ENCODE assay signal across 23 mouse cellular contexts in genomic region chr12:70196341-70196740, GRCm38 (mm10). TPM values are rescaled to one million over a fixed set of nuclear protein-coding genes. Genes with fewer than 3 reads are reported as not detected.
DNase-seq lines count a peak whose midpoint lies in the region; ATAC-seq lines count a peak whose summit lies in the region.
"Had no signal": no experiment of that assay in that cellular context is flagged by ENCODE, and none has a peak within 500 bp of the region (broad histone marks: within the 10 kb centered on the region; RNA-seq: fewer than 3 reads in every experiment).

No protein-coding gene starts in this region.

- H3K27me3 ChIP-seq in heart, embryonic 11.5 days (ENCODE audit: control insufficient read depth, insufficient read depth, low read length), result no peaks in the 10 kb centered on the region
- H3K27me3 ChIP-seq: embryonic facial prominence, embryonic 13.5 days; forebrain, embryonic 13.5 days; hindbrain, embryonic 12.5 days had no signal

- no peaks in the 10 kb centered on the region for H3K9me3 ChIP-seq in heart, embryonic 11.5 days (replicated peaks; ENCODE audit: control insufficient read depth, low read length)
- H3K9me3 ChIP-seq: embryonic facial prominence, embryonic 13.5 days; forebrain, embryonic 13.5 days; hindbrain, embryonic 12.5 days had no signal

- H3K4me1 ChIP-seq in heart, embryonic 11.5 days (ENCODE audit: control insufficient read depth, insufficient read depth, low read length), result no peaks in the 10 kb centered on the region
- H3K4me1 ChIP-seq: embryonic facial prominence, embryonic 13.5 days had no signal

- no peak for ATAC-seq in heart, embryonic 11.5 days (replicated peaks; ENCODE audit: insufficient number of reproducible peaks, low FRiP score, low TSS enrichment)
- ATAC-seq in megakaryocyte-erythroid progenitor cell, adult 5-6 weeks (replicated peaks; ENCODE audit: low FRiP score, low TSS enrichment, poor library complexity, severe bottlenecking), result no peak
- ATAC-seq: forebrain, embryonic 13.5 days; hindbrain, postnatal 0 days had no signal

- H3K4me3 ChIP-seq in heart, embryonic 11.5 days (ENCODE audit: low read depth, low read length), result no peak overlapping the region
- H3K4me3 ChIP-seq: embryonic facial prominence, embryonic 13.5 days; forebrain, embryonic 13.5 days; gastrocnemius, adult 2 months; hindbrain, embryonic 12.5 days had no signal

- H3K36me3 ChIP-seq in heart, embryonic 11.5 days (ENCODE audit: control insufficient read depth, insufficient read depth, low read length), result 0 out of 2 replicates have a peak, but pooled peaks cover 5% of the 10 kb centered on the region
- H3K36me3 ChIP-seq: hindbrain, embryonic 12.5 days had no signal

- H3K4me2 ChIP-seq in heart, embryonic 11.5 days, result no peak overlapping the region
- H3K4me2 ChIP-seq: embryonic facial prominence, embryonic 13.5 days; forebrain, embryonic 13.5 days; hindbrain, embryonic 12.5 days had no signal

- 84% methylated on average over 5 of the region's 5 CpGs for WGBS in heart, embryonic 11.5 days (ENCODE audit: insufficient replicate concordance)

- peak; percentile 31 to 75 for DNase-seq in adrenal gland, adult (ENCODE audit: inconsistent age in 2 of 2, low spot score in 1 of 2)
- DNase-seq in adrenal gland, adult 18-20 months (ENCODE audit: low spot score in 2 of 2), result no peak
- peak; percentile 33 for DNase-seq in heart, adult 11 months
- DNase-seq in adrenal gland, postnatal 25 days, result peak; percentile 42
- DNase-seq in kidney, postnatal 25 days, result no peak
- DNase-seq: cerebellum, adult 18-20 months; cerebellum, adult 9-11 months; cerebellum, postnatal 36 days; gastrocnemius, adult 2 months; gastrocnemius, postnatal 25 days; heart, postnatal 10 days; heart, postnatal 4 days; kidney, adult 11 months had no signal

- H3K9ac ChIP-seq in heart, embryonic 11.5 days (ENCODE audit: low read depth, low read length), result no peak overlapping the region
- H3K9ac ChIP-seq: embryonic facial prominence, embryonic 13.5 days; forebrain, embryonic 13.5 days; hindbrain, embryonic 12.5 days had no signal

- no peak overlapping the region for H3K27ac ChIP-seq in heart, embryonic 11.5 days (ENCODE audit: low read depth, low read length)
- H3K27ac ChIP-seq: embryonic facial prominence, embryonic 13.5 days; forebrain, embryonic 13.5 days; gastrocnemius, adult 2 months; hindbrain, embryonic 12.5 days; hindbrain, postnatal 0 days had no signal

RNA-seq across cellular contexts. Expression of gene Pygl, which starts 34.9 kb away (rescaled TPM):
- total RNA-seq in adrenal gland, adult 18-20 months (2021), result 100 to 1,000 TPM; 140 to 317 TPM
- 34.7 and 42.3 TPM in 2 replicates for polyA plus RNA-seq in heart, embryonic 11.5 days (2014; fragmentation: Nextera tagmentation; extraction: Ambion mirVana)
- total RNA-seq in adrenal gland, postnatal 25 days (2021), result 82.2 and 92.3 TPM in 2 replicates
- total RNA-seq in megakaryocyte-erythroid progenitor cell, adult 5-6 weeks (2014; fragmentation: Nextera tagmentation), result 15.8 and 27.6 TPM in 2 replicates
- total RNA-seq in megakaryocyte-erythroid progenitor cell, adult 5-6 weeks (2017), result 32.5 and 34.3 TPM in 2 replicates

RNA-seq across cellular contexts. Expression of gene Abhd12b, which starts 42.4 kb away (rescaled TPM):
- not detected for total RNA-seq in adrenal gland, adult 18-20 months (2021)
- polyA plus RNA-seq in heart, embryonic 11.5 days (2014; fragmentation: Nextera tagmentation; extraction: Ambion mirVana), result not detected in 2 replicates
- total RNA-seq in adrenal gland, postnatal 25 days (2021), result not detected in 2 replicates
- total RNA-seq in megakaryocyte-erythroid progenitor cell, adult 5-6 weeks (2014; fragmentation: Nextera tagmentation), result not detected in 2 replicates
- not detected in 2 replicates for total RNA-seq in megakaryocyte-erythroid progenitor cell, adult 5-6 weeks (2017)
- total RNA-seq: ES-E14; gastrocnemius, adult 2 months; gastrocnemius, postnatal 25 days; granulocyte monocyte progenitor cell, adult 5-6 weeks; heart, postnatal 10 days; heart, postnatal 4 days; hindbrain, postnatal 0 days had no signal
- polyA plus RNA-seq: forebrain, embryonic 13.5 days; heart, embryonic 14.5 days; hindbrain, embryonic 12.5 days; hindbrain, postnatal 0 days; kidney, embryonic 14.5 days had no signal

Comparison
In these comparisons a context has a peak if more than half of its experiments do, and no peak if none do; other contexts are left out.
1. DNase-seq: peak in adrenal gland, adult (2 of 2), heart, adult 11 months (single experiment) and adrenal gland, postnatal 25 days (single experiment); none in adrenal gland, adult 18-20 months (0 of 2) and kidney, postnatal 25 days (0 of 2).